ENCODE assay signal across 8 mouse cellular contexts in genomic region chr5:74070564-74070963, GRCm38 (mm10). TPM values are rescaled to one million over a fixed set of nuclear protein-coding genes. Genes with fewer than 3 reads are reported as not detected.
A peak's percentile ranks its signal among the peaks of the same experiment; 100 is the strongest.
DNase-seq lines count a peak whose midpoint lies in the region; ATAC-seq and TF ChIP-seq lines count a peak whose summit lies in the region.
"Not testable (repeated sequence)": the region's sequence is repeated elsewhere in the genome, so short reads cannot be mapped to it uniquely, and the experiment has no call there.

No protein-coding gene starts in this region.

- not testable (repeated sequence) for H3K27ac ChIP-seq in MEL (ENCODE audit: control insufficient read depth, low read depth, low read length); heart, adult 2 months; kidney, adult 2 months (ENCODE audit: insufficient read depth, low read depth, low read length); left cerebral cortex, adult 2 months; liver, postnatal 0 days (ENCODE audit: low read depth); midbrain, postnatal 0 days (ENCODE audit: low read depth, low read length)

- not testable (repeated sequence) for TF ChIP-seq POLR2A in MEL (IDR thresholded peaks at IDR 0.05; ENCODE audit: control insufficient read depth in 1 of 2, insufficient read depth in 1 of 2, low read depth in 1 of 2, low read length in 2 of 2, poor library complexity in 1 of 2); heart, adult 2 months (IDR thresholded peaks at IDR 0.05; ENCODE audit: insufficient read depth, low read depth, low read length); kidney, adult 2 months (IDR thresholded peaks at IDR 0.05; ENCODE audit: low read depth, low read length)

- H3K9me3 ChIP-seq in MEL (replicated peaks; ENCODE audit: insufficient read depth, low read length); liver, postnatal 0 days (ENCODE audit: low read length); midbrain, postnatal 0 days (ENCODE audit: low read length): not testable (repeated sequence)

- peak; percentile 34 for DNase-seq in 3T3-L1 (ENCODE audit: low read depth, low spot score)
- DNase-seq in MEL (ENCODE audit: low read depth, low spot score); heart, adult 2 months; kidney, adult 2 months; left cerebral cortex, adult 2 months (ENCODE audit: extremely low spot score in 1 of 2, low spot score in 2 of 2); liver, postnatal 0 days; midbrain, postnatal 0 days (ENCODE audit: low spot score): not testable (repeated sequence)
- DNase-seq in cerebellum, adult 9-10 months: peak; percentile 43

- H3K79me2 ChIP-seq in MEL (ENCODE audit: control insufficient read depth, insufficient read depth, low read length, poor library complexity): peaks cover 15% of the 10 kb centered on the region
- H3K79me2 ChIP-seq in heart, adult 2 months (replicated peaks; ENCODE audit: control insufficient read depth, insufficient read depth, low read length): not testable (repeated sequence)

- H3K36me3 ChIP-seq in MEL (ENCODE audit: control insufficient read depth in 1 of 2, insufficient read depth in 2 of 2, low read length in 2 of 2): peaks cover 0 to 16% of the 10 kb centered on the region in 2 experiments; a peak in 2 of 4 replicates
- not testable (repeated sequence) for H3K36me3 ChIP-seq in heart, adult 2 months (ENCODE audit: control insufficient read depth, insufficient read depth, low read length); kidney, adult 2 months (ENCODE audit: control insufficient read depth, insufficient read depth, low read length); liver, postnatal 0 days (replicated peaks; ENCODE audit: insufficient read depth, low read length); midbrain, postnatal 0 days (ENCODE audit: insufficient read depth, low read length)

- not testable (repeated sequence) for H3K27me3 ChIP-seq in MEL (ENCODE audit: control insufficient read depth in 1 of 2, insufficient read depth in 2 of 2, low read length in 2 of 2); heart, adult 2 months (ENCODE audit: control insufficient read depth, insufficient read depth, low read length); kidney, adult 2 months (replicated peaks; ENCODE audit: control insufficient read depth, insufficient read depth, low read length); liver, postnatal 0 days (ENCODE audit: insufficient read depth, low read length); midbrain, postnatal 0 days (ENCODE audit: insufficient read depth, low read length)

- H3K4me2 ChIP-seq in liver, postnatal 0 days (ENCODE audit: low read depth, low read length); midbrain, postnatal 0 days (ENCODE audit: low read depth, low read length, poor library complexity, severe bottlenecking): not testable (repeated sequence)

- intact Hi-C loops in heart, adult 2 months (cut with DNase I): loop anchor here (10.0 kb wide), 2 partner anchors 136 to 306 kb away; no protein-coding TSS in a partner anchor
- intact Hi-C loops in left cerebral cortex, adult 2 months (cut with DNase I): not testable (repeated sequence)

- TF ChIP-seq CTCF in MEL (IDR thresholded peaks at IDR 0.05 in 2 of 3, conservative IDR thresholded peaks at IDR 0.05 in 1 of 3; ENCODE audit: control insufficient read depth in 1 of 3, insufficient read depth in 1 of 3, low read depth in 2 of 3, low read length in 3 of 3, poor library complexity in 1 of 3, severe bottlenecking in 1 of 3): not testable (repeated sequence)
- TF ChIP-seq CTCF in heart, adult 2 months (IDR thresholded peaks at IDR 0.05): peak; percentile 50
- TF ChIP-seq CTCF in kidney, adult 2 months (conservative IDR thresholded peaks at IDR 0.05; ENCODE audit: insufficient read depth, insufficient read length, low read depth, low read length): 0 out of 2 replicates have a peak, but pooled peaks have one; percentile 27
- peak; percentile 26 for TF ChIP-seq CTCF in left cerebral cortex, adult 2 months (IDR thresholded peaks at IDR 0.05)
- peak; percentile 28 for TF ChIP-seq CTCF in liver, postnatal 0 days (IDR thresholded peaks at IDR 0.05; ENCODE audit: low read depth)
- peak; percentile 19; the same call in 1 of the 2 replicates for TF ChIP-seq CTCF in midbrain, postnatal 0 days (IDR thresholded peaks at IDR 0.05)

- 89% methylated on average over 5 of the region's 5 CpGs for WGBS in heart, adult 2 months
- WGBS in kidney, adult 2 months: 88% methylated on average over 5 of the region's 5 CpGs
- 89% methylated on average over 5 of the region's 5 CpGs for WGBS in liver, postnatal 0 days (ENCODE audit: insufficient replicate concordance)
- WGBS in midbrain, postnatal 0 days: 94% methylated on average over 5 of the region's 5 CpGs

- not testable (repeated sequence) for H3K9ac ChIP-seq in MEL (ENCODE audit: control insufficient read depth, low read depth, low read length, poor library complexity, severe bottlenecking); heart, adult 2 months (ENCODE audit: low read depth, low read length); liver, postnatal 0 days (replicated peaks); midbrain, postnatal 0 days (replicated peaks; ENCODE audit: low read length, poor library complexity, severe bottlenecking)

- H3K4me1 ChIP-seq in MEL (ENCODE audit: control insufficient read depth in 1 of 2, insufficient read depth in 2 of 2, low read length in 2 of 2): peaks cover 7 to 16% of the 10 kb centered on the region in 2 experiments
- H3K4me1 ChIP-seq in heart, adult 2 months (ENCODE audit: control insufficient read depth, insufficient read depth, low read length): peaks cover 10% of the 10 kb centered on the region
- H3K4me1 ChIP-seq in kidney, adult 2 months (ENCODE audit: control insufficient read depth, insufficient read depth, low read length): peaks cover 15% of the 10 kb centered on the region
- H3K4me1 ChIP-seq in liver, postnatal 0 days (ENCODE audit: insufficient read depth): peaks cover 27% of the 10 kb centered on the region
- H3K4me1 ChIP-seq in midbrain, postnatal 0 days (ENCODE audit: insufficient read depth, low read length): not testable (repeated sequence)

- TF ChIP-seq RAD21 in MEL (IDR thresholded peaks at IDR 0.05; ENCODE audit: low read depth, low read length): not testable (repeated sequence)

- TF ChIP-seq EP300 in MEL (IDR thresholded peaks at IDR 0.05; ENCODE audit: low read depth in 1 of 2, low read length in 2 of 2); heart, adult 2 months (IDR thresholded peaks at IDR 0.05; ENCODE audit: insufficient read depth, low read depth, low read length); liver, postnatal 0 days (IDR thresholded peaks at IDR 0.05; ENCODE audit: low read depth): not testable (repeated sequence)

- ATAC-seq in liver, postnatal 0 days; midbrain, postnatal 0 days (ENCODE audit: low FRiP score): not testable (repeated sequence)

- not testable (repeated sequence) for H3K4me3 ChIP-seq in MEL (ENCODE audit: control insufficient read depth in 1 of 2, insufficient read depth in 1 of 2, low read depth in 2 of 2, low read length in 2 of 2); heart, adult 2 months; kidney, adult 2 months (ENCODE audit: insufficient read depth, low read depth, low read length); left cerebral cortex, adult 2 months; liver, postnatal 0 days (ENCODE audit: low read depth, low read length); midbrain, postnatal 0 days (ENCODE audit: low read depth, low read length)

TF ChIP-seq in MEL, 35 proteins besides CTCF, POLR2A, EP300 and RAD21:
- peak; percentile 18; the same call in 1 of the 2 replicates for TF ChIP-seq SMC3 (IDR thresholded peaks at IDR 0.05; ENCODE audit: low read depth, low read length)

RNA-seq across cellular contexts. Expression of gene Usp46, which starts 2.3 kb away (rescaled TPM):
- 12.9 and 14.5 TPM in 2 replicates for total RNA-seq in MEL (2012; rRNA removed)
- 10 to 100 TPM in 1 of 2 experiments, not detected in 1; 23.6 TPM for polyA plus RNA-seq in MEL (2012; ENCODE audit: insufficient read depth in 1 of 2, insufficient read length in 2 of 2, low read depth in 1 of 2, low replicate concordance in 2 of 2, missing spikeins in 1 of 2)
- 10 to 100 TPM; 35.8 to 37.1 TPM for total RNA-seq in heart, adult 2 months (2021)
- 6.4 and 15.8 TPM in 2 replicates for polyA plus RNA-seq in heart, adult 2 months (2012; rRNA removed)
- polyA plus RNA-seq in kidney, adult 2 months (2012; rRNA removed): 6.9 and 9.1 TPM in 2 replicates
- total RNA-seq in left cerebral cortex, adult 2 months (2021): 100 to 1,000 TPM; 129 to 130 TPM
- 10.1 and 12.6 TPM in 2 replicates for polyA plus RNA-seq in liver, postnatal 0 days (2015; fragmentation: Nextera tagmentation; extraction: Ambion mirVana)
- 54.3 and 55.6 TPM in 2 replicates for total RNA-seq in midbrain, postnatal 0 days (2014; rRNA removed)
- polyA plus RNA-seq in midbrain, postnatal 0 days (2015; fragmentation: Nextera tagmentation; extraction: Ambion mirVana): 34.9 and 36.2 TPM in 2 replicates
